Mouse (Mus musculus) urinary bladder, postnatal 10 days (tissue): ENCODE data around the gene Hipk2.
A peak's percentile ranks its signal among the peaks of the same experiment; 100 is the strongest.
"Not testable (repeated sequence)": the region's sequence is repeated elsewhere in the genome, so short reads cannot be mapped to it uniquely, and the experiment has no call there.

ENCODE experiments used
- DNase-seq: peaks from one replicate; pipeline ENCODE4 v3.0.0; 2022; ENCODE audit warnings: low spot score

The Hipk2 gene

GRCm38 (mm10) chr6:38698233-38698889, 177.6 kb downstream of the Hipk2 start:
- no peak for DNase-seq

- DNase-seq: no peak
Measured at GRCm38 (mm10) chr6:38696570-38696969, 179.4 kb downstream of the Hipk2 start.

GRCm38 (mm10) chr6:38695380-38696054, 180.4 kb downstream of the Hipk2 start:
- DNase-seq: peak; percentile 41

GRCm38 (mm10) chr6:38692556-38692955, 183.4 kb downstream of the Hipk2 start:
- no peak for DNase-seq

- DNase-seq: no peak
Measured at GRCm38 (mm10) chr6:38691052-38691451, 184.9 kb downstream of the Hipk2 start.

GRCm38 (mm10) chr6:38690615-38691014, 185.3 kb downstream of the Hipk2 start:
- DNase-seq: no peak

GRCm38 (mm10) chr6:38688841-38689240, 187.1 kb downstream of the Hipk2 start:
- no peak for DNase-seq

GRCm38 (mm10) chr6:38687216-38687615, 188.7 kb downstream of the Hipk2 start:
- no peak for DNase-seq

- DNase-seq: no peak
Measured at GRCm38 (mm10) chr6:38682532-38682931, 193.4 kb downstream of the Hipk2 start.

- no peak for DNase-seq
Measured at GRCm38 (mm10) chr6:38677629-38678028, 198.3 kb downstream of the Hipk2 start.

- DNase-seq: no peak
Measured at GRCm38 (mm10) chr6:38676723-38677122, 199.2 kb downstream of the Hipk2 start.

- DNase-seq: no peak
Measured at GRCm38 (mm10) chr6:38676217-38676616, 199.7 kb downstream of the Hipk2 start.

GRCm38 (mm10) chr6:38672011-38672410, 204.0 kb downstream of the Hipk2 start:
- no peak for DNase-seq

- DNase-seq: no peak
Measured at GRCm38 (mm10) chr6:38671270-38671669, 204.7 kb downstream of the Hipk2 start.

GRCm38 (mm10) chr6:38670488-38670887, 205.5 kb downstream of the Hipk2 start:
- not testable (repeated sequence) for DNase-seq

GRCm38 (mm10) chr6:38669580-38669979, 206.4 kb downstream of the Hipk2 start:
- DNase-seq: no peak

GRCm38 (mm10) chr6:38662714-38663615, 213.0 kb downstream of the Hipk2 start, which contains the start of gene Clec2l:
TSS of gene Clec2l (plus strand) at chr6:38663069.
- DNase-seq: no peak

GRCm38 (mm10) chr6:38661626-38662025, 214.3 kb downstream of the Hipk2 start:
- DNase-seq: no peak

- DNase-seq: no peak
Measured at GRCm38 (mm10) chr6:38650263-38650937, 225.6 kb downstream of the Hipk2 start.

GRCm38 (mm10) chr6:38649545-38649944, 226.4 kb downstream of the Hipk2 start:
- DNase-seq: no peak
